Mouse (Mus musculus) midbrain, embryonic 16.5 days (tissue): ENCODE measurements at regions not wholly inside any gene's neighbourhood (a gene's known extent, or its start where the extent isn't known, plus 50 kb on each side); places are given as distances from the start of the nearest gene placed in this dataset.

Source experiments
- ATAC-seq: fragments of 200-750 bp; cut with Nextera tagmentation; 2 replicates; pipeline ENCODE4 v1.8.0; 2017; ENCODE audit warnings: moderate TSS enrichment
- H3K27ac ChIP-seq: fragments of 300-500 bp; sonication (generic); 2 replicates; pipeline ENCODE4 v1.5.1; 2014; ENCODE audit warnings: mild to moderate bottlenecking, low read length, mixed read lengths
- H3K27me3 ChIP-seq: fragments of 300-500 bp; sonication (generic); 2 replicates; pipeline ENCODE4 v1.6.1; 2014; ENCODE audit warnings: low read depth, low read length, mixed read lengths; ENCODE audit not compliant: control insufficient read depth, insufficient read depth
- H3K36me3 ChIP-seq: fragments of 300-500 bp; sonication (generic); 2 replicates; pipeline ENCODE4 v1.6.1; 2014; ENCODE audit warnings: mild to moderate bottlenecking, low read length, moderate library complexity, mixed read lengths; ENCODE audit not compliant: control insufficient read depth, insufficient read depth
- H3K4me1 ChIP-seq: fragments of 300-500 bp; sonication (generic); 2 replicates; pipeline ENCODE4 v1.6.1; 2014; ENCODE audit warnings: mild to moderate bottlenecking, low read length, mixed read lengths; ENCODE audit not compliant: control insufficient read depth, insufficient read depth
- H3K4me2 ChIP-seq: fragments of 300-500 bp; sonication (generic); 2 replicates; pipeline ENCODE4 v1.6.1; 2014; ENCODE audit warnings: mild to moderate bottlenecking, low read length, mixed read lengths
- H3K4me3 ChIP-seq: fragments of 300-500 bp; sonication (generic); 2 replicates; pipeline ENCODE4 v1.5.1; 2014; ENCODE audit warnings: low read depth, mild to moderate bottlenecking, low read length, moderate library complexity, mixed read lengths
- H3K9ac ChIP-seq: fragments of 300-500 bp; sonication (generic); 2 replicates; pipeline ENCODE4 v1.6.1; 2014; ENCODE audit warnings: low read depth, low read length, mixed read lengths
- H3K9me3 ChIP-seq: fragments of 300-500 bp; sonication (generic); replicated peaks from 2 replicates; pipeline ENCODE4 v1.6.1; 2014; ENCODE audit warnings: mild to moderate bottlenecking, low read length, mixed read lengths; ENCODE audit not compliant: control insufficient read depth, poor library complexity, severe bottlenecking
- WGBS: fragments of 180-500 bp; shearing (Covaris S2); extraction: QIAGEN DNeasy Blood & Tissue Kit; methylation state at CpG from one replicate; pipeline ENCODE4 v1.1.7; 2014; 5-methylcytosine and 5-hydroxymethylcytosine counted together

DNA sequence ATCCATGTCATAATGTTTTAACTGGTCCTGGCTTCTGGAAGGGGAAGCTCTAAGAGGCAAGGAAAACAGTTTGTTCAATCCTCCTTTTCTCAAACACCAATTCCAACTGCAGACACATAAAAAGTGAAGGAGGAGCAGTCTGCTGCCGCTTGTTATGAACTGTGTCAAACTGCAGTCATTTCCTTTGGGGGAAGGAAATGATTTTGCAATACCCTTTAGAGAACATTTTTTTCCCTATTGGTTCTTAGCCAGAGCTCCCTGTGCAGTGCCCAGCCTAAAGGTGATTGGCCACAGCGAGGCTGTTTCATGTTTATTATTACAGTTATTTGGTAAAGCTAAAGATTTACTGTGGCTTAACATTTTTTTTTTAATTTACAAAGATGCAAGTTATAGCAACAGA is 1132.6 kb upstream of the Fbxo33 start:
- Histone ChIP-seq H3K4me1 (no peaks in the 10 kb centered on the region), H3K9me3 (no peaks in the 10 kb centered on the region), H3K9ac (no peak overlapping the region), H3K4me2 (no peak overlapping the region), H3K27ac (no peak overlapping the region), H3K36me3 (no peaks in the 10 kb centered on the region), H3K27me3 (no peaks in the 10 kb centered on the region), H3K4me3 (no peak overlapping the region)
- no peak for ATAC-seq
- WGBS = 91% methylated on average over 2 of the region's 2 CpGs

DNA sequence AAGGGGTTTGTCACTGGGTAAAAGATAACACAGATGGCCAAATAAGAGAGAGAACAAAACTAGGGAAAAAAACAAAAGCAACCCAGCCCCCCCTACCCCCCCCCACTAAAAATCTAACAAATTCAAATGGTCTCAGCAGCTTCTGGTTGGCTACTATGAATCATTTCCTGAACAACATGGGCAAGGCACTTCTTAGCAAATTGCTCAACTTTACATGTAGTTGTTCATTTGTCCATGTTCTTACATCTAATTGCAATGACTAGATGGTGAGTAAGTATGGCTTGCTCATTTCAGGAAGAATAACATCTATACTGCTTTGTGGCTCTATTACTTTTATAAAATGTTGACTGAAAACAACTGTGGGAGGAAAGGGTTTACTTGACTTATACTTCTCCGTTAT is 1124.9 kb upstream of the Fbxo33 start:
- no peak overlapping the region for H3K4me2 ChIP-seq
- H3K27me3 ChIP-seq = no peaks in the 10 kb centered on the region
- no peaks in the 10 kb centered on the region for H3K4me1 ChIP-seq
- no peak for ATAC-seq
- H3K9me3 ChIP-seq = no peaks in the 10 kb centered on the region
- H3K4me3 ChIP-seq = no peak overlapping the region
- H3K36me3 ChIP-seq = no peaks in the 10 kb centered on the region
- no peak overlapping the region for H3K9ac ChIP-seq
- H3K27ac ChIP-seq = no peak overlapping the region
- WGBS = 88% methylated on average over 1 of the region's 1 CpGs

DNA sequence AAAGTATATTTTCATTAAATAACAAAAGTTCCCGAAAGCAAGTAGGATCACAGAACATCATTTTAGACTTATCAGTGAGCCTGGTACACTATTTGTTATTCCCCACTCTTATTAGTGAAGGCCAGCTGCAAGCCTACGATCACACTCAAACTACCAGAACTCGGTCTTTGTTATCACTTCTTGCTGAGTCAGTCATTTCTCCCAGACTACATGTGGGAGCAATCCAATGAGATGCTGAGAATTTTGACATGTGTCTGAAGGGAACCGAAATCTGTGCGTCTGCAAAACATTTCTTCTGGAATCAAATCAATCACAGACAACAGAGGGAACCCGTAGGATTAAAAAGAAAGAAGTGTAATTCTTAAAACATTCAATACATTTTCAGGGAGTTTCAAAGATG is 1100.5 kb upstream of the Fbxo33 start:
- Histone ChIP-seq H3K27ac (no peak overlapping the region), H3K4me3 (no peak overlapping the region), H3K4me2 (no peak overlapping the region), H3K9me3 (no peaks in the 10 kb centered on the region), H3K4me1 (no peaks in the 10 kb centered on the region), H3K36me3 (no peaks in the 10 kb centered on the region), H3K9ac (no peak overlapping the region), H3K27me3 (no peaks in the 10 kb centered on the region)
- no peak for ATAC-seq
- 77% methylated on average over 6 of the region's 6 CpGs for WGBS

DNA sequence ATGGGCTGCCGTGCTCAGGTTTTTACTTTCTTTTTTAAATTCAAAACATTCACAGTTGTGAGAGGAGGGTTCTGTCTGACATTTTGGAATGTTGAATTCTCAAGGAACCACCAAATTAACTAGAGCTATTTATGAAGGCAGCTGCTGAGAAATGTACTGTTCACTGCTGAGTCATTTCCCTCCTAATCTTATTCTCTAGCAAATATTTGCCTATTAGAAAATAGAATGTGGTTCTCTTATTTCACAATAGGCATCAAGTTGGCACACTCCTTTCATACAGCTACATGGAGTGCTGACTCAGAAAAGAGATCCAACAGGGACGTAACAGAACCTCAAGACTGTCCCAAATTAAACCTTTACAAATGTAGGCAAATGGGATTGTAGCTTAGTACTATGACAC is 1073.1 kb upstream of the Fbxo33 start:
- no peak overlapping the region for H3K4me3 ChIP-seq
- H3K27me3 ChIP-seq = no peaks in the 10 kb centered on the region
- 76% methylated on average over 2 of the region's 2 CpGs for WGBS
- no peak overlapping the region for H3K9ac ChIP-seq
- no peak overlapping the region for H3K27ac ChIP-seq
- H3K4me2 ChIP-seq = no peak overlapping the region
- ATAC-seq = no peak
- H3K36me3 ChIP-seq = no peaks in the 10 kb centered on the region
- H3K9me3 ChIP-seq = no peaks in the 10 kb centered on the region
- H3K4me1 ChIP-seq = no peaks in the 10 kb centered on the region

DNA sequence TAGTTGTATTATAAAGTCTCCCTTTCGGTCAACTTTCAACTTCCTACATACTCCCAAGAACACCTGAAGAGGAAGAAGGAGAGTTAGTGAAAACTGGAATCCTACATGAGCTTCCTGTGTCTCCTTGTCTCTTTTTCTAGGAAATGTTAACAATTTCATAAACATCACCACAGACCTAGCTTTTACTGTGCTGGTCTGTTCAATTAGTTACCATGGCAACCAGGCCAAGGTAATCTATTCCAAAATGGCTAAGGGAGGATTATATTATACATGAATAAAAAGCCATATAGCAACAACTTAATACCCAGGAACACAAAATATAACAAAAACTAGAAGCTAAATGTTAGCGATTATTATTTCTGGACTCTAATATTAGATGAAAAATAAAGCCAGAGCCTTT is 1069.3 kb upstream of the Fbxo33 start:
- 92% methylated on average over 2 of the region's 2 CpGs for WGBS
- Histone ChIP-seq H3K36me3 (no peaks in the 10 kb centered on the region), H3K4me2 (no peak overlapping the region), H3K4me1 (no peaks in the 10 kb centered on the region), H3K9me3 (no peaks in the 10 kb centered on the region), H3K27ac (no peak overlapping the region), H3K9ac (no peak overlapping the region), H3K27me3 (no peaks in the 10 kb centered on the region), H3K4me3 (no peak overlapping the region)
- ATAC-seq = peak; percentile 66; the same call in 1 of the 2 replicates

DNA sequence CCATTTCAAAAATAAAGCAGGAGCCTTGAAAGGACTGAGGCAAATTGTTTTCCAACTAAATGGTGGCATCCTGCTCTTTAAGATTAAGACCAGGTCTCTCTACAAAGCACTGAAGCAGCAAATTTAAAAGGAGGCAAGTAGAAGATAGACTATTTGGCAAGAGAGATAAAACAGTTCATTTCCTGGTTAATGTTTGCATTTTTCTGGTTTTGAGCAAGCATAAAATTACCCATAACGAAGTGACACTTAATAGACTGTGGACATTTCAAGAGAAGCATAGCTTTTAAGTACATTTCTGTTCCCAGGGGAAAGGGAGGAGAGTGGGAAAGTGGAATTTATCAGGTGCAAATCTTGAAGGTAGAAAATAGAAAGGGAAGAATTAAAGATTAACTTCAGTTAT is 1035.8 kb upstream of the Fbxo33 start:
- H3K4me2 ChIP-seq = no peak overlapping the region
- H3K27me3 ChIP-seq = no peaks in the 10 kb centered on the region
- H3K4me1 ChIP-seq = no peaks in the 10 kb centered on the region
- H3K4me3 ChIP-seq = no peak overlapping the region
- no peak overlapping the region for H3K27ac ChIP-seq
- 78% methylated on average over 1 of the region's 1 CpGs for WGBS
- H3K9me3 ChIP-seq = no peaks in the 10 kb centered on the region
- H3K9ac ChIP-seq = no peak overlapping the region
- no peaks in the 10 kb centered on the region for H3K36me3 ChIP-seq
- ATAC-seq = no peak

DNA sequence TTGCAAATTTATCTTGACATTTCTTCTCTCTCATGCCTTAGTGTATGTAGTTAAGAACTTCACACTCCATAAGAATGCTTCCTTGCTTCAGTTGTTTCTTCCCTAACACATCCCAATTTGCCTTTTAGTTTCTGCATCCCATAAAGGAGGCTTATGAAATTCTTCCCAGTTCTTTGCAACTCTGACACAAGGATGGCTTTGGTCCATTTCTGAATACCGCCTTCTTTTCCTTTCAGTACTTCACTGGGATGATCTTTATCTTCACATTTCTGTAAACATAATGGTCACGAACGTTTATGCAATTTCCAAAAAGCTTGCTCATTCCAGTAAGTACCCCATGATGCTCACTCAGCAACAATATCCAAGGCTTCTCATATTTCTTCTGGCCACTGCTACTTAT is 994.5 kb upstream of the Fbxo33 start:
- H3K9ac ChIP-seq = no peak overlapping the region
- H3K27me3 ChIP-seq = no peaks in the 10 kb centered on the region
- H3K4me3 ChIP-seq = no peak overlapping the region
- no peak overlapping the region for H3K4me2 ChIP-seq
- WGBS = 90% methylated on average over 3 of the region's 3 CpGs
- H3K36me3 ChIP-seq = no peaks in the 10 kb centered on the region
- no peak overlapping the region for H3K27ac ChIP-seq
- no peaks in the 10 kb centered on the region for H3K4me1 ChIP-seq
- ATAC-seq = no peak
- H3K9me3 ChIP-seq = no peaks in the 10 kb centered on the region

DNA sequence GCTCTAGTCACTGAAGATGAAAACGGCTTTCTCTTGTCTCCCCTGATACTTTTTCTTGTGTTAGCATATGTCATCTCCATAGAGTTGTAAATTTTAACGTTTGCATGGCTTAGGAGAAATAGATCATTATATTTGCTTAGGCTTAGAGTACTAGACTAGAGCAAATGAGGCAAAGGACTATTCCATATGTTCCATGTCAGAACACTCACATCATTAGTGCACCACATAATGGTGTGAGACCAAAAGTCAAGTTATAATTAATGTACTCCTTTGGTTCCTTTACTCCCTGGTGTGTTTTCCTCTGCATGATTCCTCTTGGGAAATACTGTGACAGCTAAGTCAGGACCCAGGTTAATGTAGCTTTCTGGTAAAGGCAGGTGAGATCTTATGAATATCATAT is 956.2 kb upstream of the Fbxo33 start:
- Histone ChIP-seq H3K9ac (no peak overlapping the region), H3K27me3 (no peaks in the 10 kb centered on the region), H3K9me3 (no peaks in the 10 kb centered on the region), H3K4me1 (no peaks in the 10 kb centered on the region), H3K4me2 (no peak overlapping the region), H3K36me3 (no peaks in the 10 kb centered on the region), H3K27ac (no peak overlapping the region), H3K4me3 (no peak overlapping the region)
- WGBS = 39% methylated on average over 2 of the region's 2 CpGs
- no peak for ATAC-seq

DNA sequence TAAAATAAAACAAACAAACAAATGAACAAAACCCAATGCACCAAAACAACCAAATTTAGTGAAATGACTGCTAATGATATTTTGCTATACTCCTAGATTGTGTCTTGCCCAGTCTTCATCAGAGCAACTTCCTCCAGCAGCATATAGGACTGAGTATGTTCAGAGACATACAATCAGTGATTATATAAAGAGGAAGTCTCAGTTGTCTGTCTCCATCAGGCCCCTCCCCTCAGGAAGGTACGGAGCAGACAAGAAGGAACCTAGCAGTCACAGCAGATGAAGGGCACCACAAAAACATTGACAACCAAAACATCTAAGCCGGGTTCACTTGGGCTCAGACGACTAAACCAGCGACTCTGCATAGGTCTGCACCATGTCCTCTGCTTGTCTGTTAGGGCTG is 930.7 kb upstream of the Fbxo33 start:
- no peak overlapping the region for H3K4me3 ChIP-seq
- no peak overlapping the region for H3K9ac ChIP-seq
- WGBS = 88% methylated on average over 4 of the region's 4 CpGs
- no peak for ATAC-seq
- H3K9me3 ChIP-seq = no peaks in the 10 kb centered on the region
- no peak overlapping the region for H3K27ac ChIP-seq
- H3K27me3 ChIP-seq = no peaks in the 10 kb centered on the region
- no peak overlapping the region for H3K4me2 ChIP-seq
- no peaks in the 10 kb centered on the region for H3K36me3 ChIP-seq
- H3K4me1 ChIP-seq = no peaks in the 10 kb centered on the region

DNA sequence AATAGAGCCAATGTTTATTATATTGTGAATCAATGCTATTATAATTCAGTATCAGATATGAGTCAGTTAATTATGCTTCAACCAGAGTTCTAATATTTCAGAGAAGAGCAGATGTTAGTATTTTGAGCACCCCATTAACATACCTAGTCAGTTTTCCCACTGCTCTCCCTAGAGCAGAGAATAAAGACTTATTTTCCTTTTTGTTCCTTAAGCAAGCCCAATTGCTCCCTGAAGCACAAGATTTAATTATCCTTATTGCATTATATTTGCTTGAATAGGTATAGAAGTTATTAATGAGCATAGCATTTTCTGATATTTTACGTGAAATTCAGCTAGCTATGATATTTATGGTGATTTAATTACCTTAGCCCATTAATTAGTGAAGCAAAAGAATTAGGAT is 927.8 kb upstream of the Fbxo33 start:
- no peak overlapping the region for H3K27ac ChIP-seq
- H3K4me3 ChIP-seq = no peak overlapping the region
- H3K27me3 ChIP-seq = no peaks in the 10 kb centered on the region
- WGBS = 63% methylated on average over 1 of the region's 1 CpGs
- H3K4me2 ChIP-seq = no peak overlapping the region
- H3K9ac ChIP-seq = no peak overlapping the region
- H3K9me3 ChIP-seq = no peaks in the 10 kb centered on the region
- H3K4me1 ChIP-seq = no peaks in the 10 kb centered on the region
- ATAC-seq = no peak
- H3K36me3 ChIP-seq = no peaks in the 10 kb centered on the region
